Mouse (Mus musculus) cerebellum, adult (tissue): Measurements from ENCODE around the gene Zbtb45.

Experiments used
- ATAC-seq: cut with Nextera tagmentation; 2 replicates; pipeline ENCODE4 v1.9.2; 2017; ENCODE audit warnings: mild to moderate bottlenecking, moderate library complexity, mixed read lengths; ENCODE audit not compliant: insufficient number of reproducible peaks, low FRiP score, low TSS enrichment

Gene Zbtb45

GRCm38 (mm10) chr7:13001584-13001983, 8.2 kb downstream of the Zbtb45 start:
- ATAC-seq = no peak

DNA sequence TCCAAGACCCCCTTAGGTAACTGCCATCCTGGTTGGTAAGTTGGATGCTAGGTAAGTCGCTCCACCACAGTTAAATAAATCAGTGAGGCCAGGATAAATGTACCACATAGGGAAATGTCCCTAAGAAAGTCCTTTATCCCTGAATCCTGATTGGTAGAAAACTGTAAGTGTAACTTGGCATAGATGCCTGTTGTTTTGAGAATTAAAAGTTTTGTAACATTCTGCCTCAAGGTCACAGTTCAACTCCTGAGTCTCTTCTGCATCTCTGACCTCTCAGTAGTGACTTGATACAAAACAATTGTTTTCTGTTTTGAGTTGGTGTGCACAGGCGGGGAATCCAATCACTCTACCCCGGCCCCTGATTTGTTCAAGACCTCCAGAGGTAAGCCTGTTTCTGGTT, 11.0 kb downstream of the Zbtb45 start, which contains the start of gene Trim28:
Gene Trim28 (plus strand): TSS at position 264 of the 400 bp plus-strand sequence.
- no peak for ATAC-seq

- ATAC-seq = no peak
Observed at GRCm38 (mm10) chr7:12998053-12998452, 11.8 kb downstream of the Zbtb45 start, which contains the start of gene Slc27a5. Gene Slc27a5, minus strand, starts transcription at chr7:12998192.

DNA sequence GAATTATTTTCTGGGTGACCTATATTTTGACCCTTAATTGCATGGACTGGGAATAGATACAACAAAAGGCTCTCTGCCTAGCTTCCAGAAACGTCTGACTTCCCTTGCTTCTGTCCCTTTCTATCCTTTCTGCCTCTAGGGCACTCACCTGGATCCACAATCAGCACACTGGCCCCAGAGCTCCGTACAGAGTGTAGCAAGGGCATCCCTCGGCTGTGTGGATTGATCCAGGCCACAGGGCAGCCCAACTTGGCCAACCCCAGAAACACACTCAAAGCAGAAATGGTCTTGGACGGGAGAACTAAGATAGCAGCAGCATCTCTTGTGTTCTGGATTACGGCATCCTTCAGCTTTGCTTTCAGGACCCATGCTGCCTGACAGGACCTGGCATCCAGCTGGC, 12.6 kb downstream of the Zbtb45 start:
- ATAC-seq = no peak

DNA sequence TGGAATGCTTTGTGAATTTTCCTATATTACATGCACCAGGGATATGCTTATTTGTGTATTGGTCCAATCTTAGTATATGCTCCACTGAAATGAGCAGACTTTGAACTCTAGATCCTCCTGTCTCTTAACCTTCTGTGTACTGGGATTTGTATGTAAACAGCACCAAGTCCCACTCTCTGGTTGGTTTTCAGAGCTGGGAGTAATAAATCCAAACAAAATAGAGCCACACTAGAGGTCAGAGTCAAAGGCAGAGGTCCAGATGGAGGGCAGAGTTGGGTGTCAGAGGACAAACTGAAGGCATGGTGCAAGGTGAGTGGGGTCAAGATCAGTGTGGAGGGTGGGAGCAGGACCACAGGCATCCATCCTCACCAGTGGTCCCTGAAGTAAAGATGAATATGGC, 14.0 kb downstream of the Zbtb45 start:
- ATAC-seq = no peak

- no peak for ATAC-seq
Observed at GRCm38 (mm10) chr7:12993148-12993547, 16.7 kb downstream of the Zbtb45 start.

GRCm38 (mm10) chr7:12992222-12992621, 17.6 kb downstream of the Zbtb45 start:
- ATAC-seq = no peak

DNA sequence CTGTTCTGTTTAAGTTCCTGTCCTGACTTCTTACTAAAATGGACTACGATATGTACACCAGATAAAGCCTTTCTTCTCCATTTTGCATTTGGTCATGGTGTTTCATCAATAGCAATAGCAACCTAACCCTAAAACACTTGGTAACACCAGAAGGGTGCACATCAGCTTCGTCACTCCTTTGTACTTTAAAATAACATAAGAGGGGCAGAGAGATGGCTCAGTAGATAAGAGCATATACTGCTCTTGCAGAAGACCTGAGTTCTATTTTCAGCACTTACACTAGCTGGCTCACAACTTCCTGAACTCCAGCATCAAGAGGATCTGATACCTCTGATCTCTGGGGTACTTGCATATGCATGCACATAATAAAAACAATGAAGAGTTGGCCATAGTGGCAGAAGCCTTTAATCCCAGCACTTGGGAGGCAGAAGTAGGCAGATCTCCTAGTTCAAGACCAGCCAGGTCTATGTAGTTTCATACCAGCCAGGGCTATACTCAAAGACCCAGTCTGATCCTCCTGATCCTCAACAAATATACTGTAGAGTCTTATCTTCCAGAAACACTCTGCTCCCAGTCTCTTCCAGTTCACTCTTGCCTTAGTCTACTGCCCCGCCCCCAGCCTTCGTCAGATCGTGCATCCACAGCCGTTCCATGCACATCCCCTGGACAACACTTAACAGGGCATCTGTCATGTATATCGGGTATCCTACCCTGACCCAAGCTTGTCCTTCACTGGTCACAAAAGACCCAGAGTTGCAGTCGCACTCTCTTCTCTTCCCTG, 22.2 kb downstream of the Zbtb45 start:
- ATAC-seq = no peak

GRCm38 (mm10) chr7:12986906-12987305, 22.9 kb downstream of the Zbtb45 start:
- no peak for ATAC-seq

DNA sequence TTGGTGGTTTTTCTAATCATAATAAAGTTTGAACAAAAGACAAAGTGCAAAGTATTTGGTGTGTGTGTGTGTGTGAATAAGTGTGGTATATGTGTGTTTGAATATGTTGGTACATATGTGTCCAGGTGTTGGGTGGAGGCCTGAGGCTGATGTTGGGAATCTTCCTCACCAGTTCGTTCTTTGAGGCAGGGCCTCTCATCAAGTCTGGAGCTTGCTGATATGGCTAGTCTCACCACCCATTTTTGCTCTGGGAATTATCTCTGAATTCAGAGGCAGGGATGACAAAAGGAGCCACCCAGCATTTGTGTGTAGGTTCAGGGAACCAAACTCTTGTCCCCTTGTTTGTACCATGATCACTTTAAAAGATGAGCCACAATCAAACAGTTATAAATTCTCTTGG, 24.1 kb downstream of the Zbtb45 start:
- no peak for ATAC-seq

GRCm38 (mm10) chr7:12980291-12980690, 29.5 kb downstream of the Zbtb45 start:
- no peak for ATAC-seq

- no peak for ATAC-seq
Observed at GRCm38 (mm10) chr7:12979776-12980175, 30.1 kb downstream of the Zbtb45 start.

DNA sequence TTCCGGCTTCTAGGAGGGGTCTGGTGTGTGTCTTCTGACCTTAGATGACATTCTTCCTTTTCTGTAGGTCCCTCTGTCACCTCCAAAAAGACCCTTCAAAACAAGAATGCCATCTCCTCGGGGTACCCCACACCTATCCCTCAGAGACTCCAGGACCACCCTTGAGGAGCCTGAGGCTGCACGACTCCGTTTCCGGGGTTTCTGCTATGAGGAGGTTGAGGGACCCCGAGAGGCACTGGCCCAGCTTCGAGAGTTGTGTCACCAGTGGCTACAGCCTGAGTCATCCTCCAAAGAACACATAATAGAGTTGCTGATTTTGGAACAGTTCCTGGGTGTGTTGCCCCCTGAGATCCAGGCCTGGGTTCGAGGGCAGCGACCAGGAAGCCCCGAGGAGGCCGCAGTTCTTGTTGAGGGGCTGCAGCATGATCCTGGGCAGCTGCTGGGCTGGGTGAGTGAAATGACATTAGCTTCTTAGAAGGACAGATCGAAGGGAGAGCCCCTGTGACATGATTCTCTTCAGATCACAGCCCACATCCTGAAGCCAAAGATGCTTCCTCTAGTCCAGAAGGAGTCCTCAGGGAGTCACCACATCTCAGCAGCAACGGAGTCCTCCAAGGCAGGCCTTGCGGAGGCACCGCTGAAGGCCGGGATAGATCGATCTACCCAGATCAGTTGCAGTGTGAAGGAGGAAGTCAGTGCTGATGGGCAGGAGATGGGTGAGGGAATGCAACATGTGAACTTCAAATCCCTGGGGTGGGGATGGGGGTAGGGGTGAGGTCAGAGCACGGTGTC, 30.7 kb downstream of the Zbtb45 start:
- ATAC-seq = no peak

DNA sequence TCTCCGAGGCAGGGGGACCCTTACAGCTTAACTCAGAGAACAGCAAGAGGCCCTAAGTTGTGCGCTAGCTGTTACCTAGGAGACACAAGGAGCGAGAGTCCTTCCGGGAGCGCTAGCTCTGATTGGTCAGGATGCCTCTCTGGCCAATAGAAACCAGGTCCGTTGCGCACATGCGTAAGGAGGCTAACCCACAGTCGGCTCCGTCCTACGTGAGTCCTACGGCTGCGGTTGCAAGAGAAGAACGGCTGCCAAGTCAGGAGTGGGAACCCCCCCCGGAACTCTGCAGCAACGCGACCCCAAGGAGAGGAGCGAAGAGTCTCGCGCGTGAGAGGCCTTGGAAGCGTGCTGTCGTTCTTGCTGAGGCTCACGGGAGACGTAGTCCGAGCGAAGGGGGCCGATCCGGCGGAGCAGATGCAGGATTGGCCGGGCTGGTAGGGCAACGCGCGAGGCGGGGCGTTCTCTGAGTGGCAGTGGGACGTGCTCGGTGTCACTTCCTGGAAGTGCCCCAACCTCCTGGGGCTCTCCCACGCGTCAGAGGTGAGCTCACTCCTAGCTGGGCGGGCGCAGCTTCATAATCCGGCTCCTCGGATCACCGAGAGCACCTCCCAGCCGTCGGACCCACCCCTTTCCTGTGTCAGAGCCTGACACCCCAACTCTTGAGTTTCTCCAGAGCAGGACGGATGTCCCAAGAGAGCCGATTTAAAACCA, 32.0 kb downstream of the Zbtb45 start, which contains the start of gene Zfp446:
Gene Zfp446 (plus strand): TSS at position 167 of the 708 bp plus-strand sequence.
- ATAC-seq = peak; percentile 96

DNA sequence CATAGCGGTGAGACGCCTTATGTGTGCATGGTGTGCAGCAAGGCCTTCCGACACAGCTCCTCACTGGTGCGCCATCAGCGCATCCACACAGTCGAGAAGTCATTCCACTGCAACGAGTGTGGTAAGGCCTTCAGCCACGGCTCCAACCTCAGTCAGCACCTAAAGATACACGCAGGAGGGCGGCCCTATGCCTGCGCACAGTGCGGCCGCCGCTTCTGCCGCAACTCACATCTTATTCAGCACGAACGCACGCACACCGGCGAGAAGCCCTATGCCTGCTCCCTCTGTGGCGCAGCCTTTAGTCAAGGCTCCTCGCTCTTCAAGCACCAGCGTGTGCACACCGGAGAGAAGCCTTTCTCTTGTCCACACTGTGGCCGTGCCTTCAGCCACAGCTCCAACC, 38.9 kb downstream of the Zbtb45 start:
- no peak for ATAC-seq

- ATAC-seq = peak; percentile 48
Observed at GRCm38 (mm10) chr7:12966104-12966845, 43.6 kb downstream of the Zbtb45 start.

- peak; percentile 87 for ATAC-seq
Observed at GRCm38 (mm10) chr7:12965678-12966091, 44.1 kb downstream of the Zbtb45 start, which contains the start of gene Zfp324. Gene Zfp324, plus strand, starts transcription at chr7:12965838.

GRCm38 (mm10) chr7:12961511-12962141, 48.2 kb downstream of the Zbtb45 start:
- 0 out of 2 replicates have a peak, but pooled peaks have one; percentile 46 for ATAC-seq

DNA sequence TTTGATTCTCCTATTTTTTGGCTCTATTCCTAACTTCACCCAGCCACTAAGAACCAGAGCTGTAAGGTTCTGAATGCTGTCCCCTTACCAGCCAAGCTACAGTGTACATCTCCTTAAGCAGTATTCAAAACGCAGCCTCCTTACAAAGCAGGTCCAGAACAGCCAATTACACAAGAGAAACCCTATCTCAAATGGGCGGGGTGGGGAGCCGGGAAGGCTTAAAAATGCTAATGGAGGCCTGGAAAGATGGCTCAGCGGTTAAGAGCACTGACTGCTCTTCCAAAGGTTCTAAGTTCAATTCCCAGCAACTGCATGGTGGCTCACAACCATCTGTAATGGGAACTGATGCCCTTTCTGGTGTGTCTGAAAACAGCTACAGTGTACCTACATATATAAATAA, 50.1 kb downstream of the Zbtb45 start:
- no peak for ATAC-seq
